Mouse (Mus musculus): ENCODE data around the gene Dph2.

DNA sequence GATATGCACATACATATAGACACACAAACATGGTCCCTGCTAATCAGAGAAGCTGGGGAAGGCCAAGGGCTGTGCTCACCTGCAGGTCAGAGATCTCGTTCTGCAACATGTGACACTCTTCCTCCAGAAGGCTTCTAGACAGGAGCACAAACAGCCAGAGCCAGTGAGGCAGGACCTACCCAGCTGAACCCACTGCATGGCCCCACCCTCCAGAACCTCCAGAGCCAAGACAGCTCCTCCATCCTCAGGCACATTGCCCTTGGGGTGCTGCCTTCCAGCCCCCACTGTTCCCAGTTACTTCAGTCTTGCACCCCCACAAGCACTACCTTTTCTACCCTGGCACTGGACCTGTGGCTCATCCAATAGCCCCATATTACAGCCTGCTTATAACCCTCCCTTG lies 21.4 kb downstream of the Dph2 start:
- TF ChIP-seq POLR2A (IDR thresholded peaks at IDR 0.05; ENCODE audit: low read depth, low read length) (no peak), CTCF (IDR thresholded peaks at IDR 0.05; ENCODE audit: extremely low read depth, insufficient read length, insufficient replicate concordance, low read depth, low read length) (no peak)

All from small intestine, adult 2 months (tissue).